Mouse (Mus musculus) left cerebral cortex, adult 18-20 months (tissue): ENCODE results near the gene Gm27027. TPM values are rescaled to one million over a fixed set of nuclear protein-coding genes. Genes with fewer than 3 reads are reported as not detected.

Experiments
- DNase-seq, 2 experiments: peaks; one replicate each; pipeline ENCODE4 v3.0.0; 2021 to 2022; ENCODE audit warnings: low spot score in 2 of 2, mixed read lengths in 1 of 2
- total RNA-seq, 2 experiments: library from RNA; stranded (reverse); gene quantifications; 2 replicates each; pipeline ENCODE4 v1.2.3; 2021

Gene Gm27027
- total RNA-seq, 2 experiments from 2014 or later, result 1.0 TPM; not detected in 1

- no peak for DNase-seq
These were observed 57.6 kb downstream of the Gm27027 start for GRCm38 (mm10) chr2:93938534-93938933.

GRCm38 (mm10) chr2:93928866-93929265 lies 67.3 kb downstream of the Gm27027 start:
- DNase-seq, result no peak

DNA sequence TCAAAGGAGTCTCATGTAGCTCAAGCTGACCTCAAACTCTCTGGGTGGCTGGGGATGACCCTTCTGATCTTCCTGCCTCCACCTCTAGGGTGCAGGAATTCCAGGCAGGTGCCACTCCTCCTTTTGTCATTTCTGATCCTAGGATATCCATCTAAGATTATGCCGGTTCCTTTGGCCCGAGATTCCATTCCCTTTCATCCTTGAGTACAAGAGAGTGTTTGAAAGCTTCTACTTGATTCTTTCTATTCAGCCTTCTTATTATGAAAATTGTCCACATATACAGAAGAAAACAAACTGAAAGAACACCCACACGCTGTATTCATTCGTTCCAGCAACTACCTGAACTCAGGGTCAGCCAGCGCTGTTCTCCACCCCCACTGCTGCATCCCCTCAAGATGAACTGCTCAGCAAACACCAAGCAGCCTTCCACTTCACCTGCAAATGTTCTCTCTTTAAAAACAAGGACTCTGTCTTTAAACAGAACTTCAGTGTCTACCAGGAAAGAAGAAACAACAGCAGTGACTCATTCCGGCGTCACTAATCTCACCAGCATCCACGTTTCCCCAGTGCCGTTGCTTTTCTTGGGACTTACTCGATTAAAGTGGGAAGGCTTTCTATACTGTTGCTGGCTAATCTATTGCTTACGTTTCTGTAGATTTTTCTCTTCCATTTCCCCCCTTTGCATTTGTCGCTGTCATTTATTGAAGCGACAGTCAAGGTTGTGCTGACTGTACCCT lies 68.3 kb downstream of the Gm27027 start:
- DNase-seq, result peak; percentile 34 to 43

- no peak for DNase-seq
These were observed 70.0 kb downstream of the Gm27027 start for GRCm38 (mm10) chr2:93926141-93926540.

GRCm38 (mm10) chr2:93919093-93919492 lies 77.1 kb downstream of the Gm27027 start:
- no peak for DNase-seq

GRCm38 (mm10) chr2:93913552-93913951 lies 82.6 kb downstream of the Gm27027 start:
- no peak for DNase-seq

DNA sequence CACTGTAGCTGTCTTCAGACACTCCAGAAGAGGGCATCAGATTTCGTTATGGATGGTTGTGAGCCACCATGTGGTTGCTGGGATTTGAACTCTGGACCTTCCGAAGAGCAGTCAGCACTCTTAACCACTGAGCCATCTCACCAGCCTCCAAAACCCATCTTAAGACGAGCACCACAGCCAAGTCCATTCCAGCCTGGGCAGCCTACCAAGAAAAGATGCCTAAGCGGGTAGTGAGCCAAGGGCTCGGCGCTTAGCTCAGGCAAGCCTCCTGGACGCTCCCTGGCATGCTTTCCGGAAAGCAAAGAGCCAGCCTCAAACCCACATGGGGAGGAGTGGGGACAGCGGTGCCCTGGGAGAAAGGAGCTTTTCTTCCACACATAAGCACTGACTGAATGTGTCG lies 84.2 kb downstream of the Gm27027 start:
- peak in 1 of 2 experiments; percentile 30 for DNase-seq

GRCm38 (mm10) chr2:93909716-93910115 lies 86.4 kb downstream of the Gm27027 start:
- DNase-seq, result no peak

DNA sequence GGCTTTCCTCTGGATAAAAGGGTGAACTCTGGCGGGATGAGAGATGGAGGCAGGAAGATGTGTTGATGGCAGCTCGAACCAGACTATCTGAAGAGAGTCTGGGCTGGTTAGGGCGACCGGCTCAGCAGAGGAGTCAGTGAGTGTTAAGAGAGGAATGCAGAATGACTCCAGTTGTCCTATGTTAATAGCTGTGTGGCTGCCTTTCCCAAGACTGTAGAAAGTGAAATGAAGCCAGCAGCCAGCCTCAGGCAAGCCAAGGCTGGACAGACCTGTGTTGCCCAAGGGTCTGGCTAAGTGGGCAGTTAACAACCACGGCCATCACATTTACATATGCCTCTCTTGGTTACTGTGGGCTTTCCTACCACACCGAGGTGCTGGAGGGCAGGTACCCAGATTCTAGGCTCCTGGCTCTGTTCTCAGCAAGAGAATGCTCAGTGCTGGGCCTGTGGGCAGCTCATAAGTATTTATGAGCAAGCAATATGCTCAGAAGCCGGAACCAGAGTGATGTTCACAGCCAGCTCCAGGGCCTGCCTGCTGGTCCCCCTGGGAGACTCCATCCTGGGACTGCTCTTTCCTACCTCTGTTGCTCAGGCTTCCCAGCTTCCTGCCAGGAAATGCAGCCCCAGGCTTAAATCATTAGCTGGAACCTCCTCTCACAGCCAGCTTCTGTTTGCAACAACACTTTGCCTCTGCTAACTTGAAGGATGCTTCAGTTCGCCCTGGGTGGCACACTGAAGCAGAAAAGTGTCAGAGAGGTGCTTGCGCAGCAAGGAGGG lies 88.4 kb downstream of the Gm27027 start:
- DNase-seq, result no peak

Other genes with a start within 250 kb of the Gm27027 start
- 10 to 100 TPM; 54.5 to 55.2 TPM for gene Ext2, start 173.8 kb downstream of the Gm27027 start, total RNA-seq
- gene Accs, start 146.4 kb downstream of the Gm27027 start, total RNA-seq, result 1 to 10 TPM; 3.4 to 4.9 TPM
- under 1 TPM in 1 of 2 experiments, not detected in 1; 0.21 TPM for gene Accsl, start 127.2 kb downstream of the Gm27027 start, total RNA-seq
- 10 to 100 TPM; 54.6 to 63.1 TPM for gene Gm13889, start 39.2 kb downstream of the Gm27027 start, total RNA-seq
- gene Alkbh3, start 14.5 kb upstream of the Gm27027 start, total RNA-seq, result 10 to 100 TPM; 24.1 to 28.0 TPM
- gene Hsd17b12, start 161.6 kb upstream of the Gm27027 start, total RNA-seq, result 10 to 100 TPM; 75.3 to 82.1 TPM